Mouse (Mus musculus) spleen, adult 2 months (tissue): ENCODE results near the gene Setx.

Experiments used
- CTCF ChIP-seq: fragments of 200-500 bp; IDR thresholded peaks from 2 replicates; pipeline ENCODE4 v1.5.1; 2011; ENCODE audit warnings: mild to moderate bottlenecking, inconsistent platforms; ENCODE audit not compliant: insufficient read depth, insufficient read length, insufficient replicate concordance; ENCODE audit errors: extremely low read depth
- POLR2A ChIP-seq: fragments of 200-500 bp; IDR thresholded peaks from 2 replicates; pipeline ENCODE4 v1.6.1; 2011; ENCODE audit warnings: low read depth, low read length, inconsistent platforms

GRCm38 (mm10) chr2:29096751-29097150, 27.2 kb upstream of the Setx start:
- TF ChIP-seq CTCF: no peak
- no peak for TF ChIP-seq POLR2A
